Mouse (Mus musculus) heart, adult 2 months (tissue): ENCODE measurements around the gene Nbea.

Source experiments
- CTCF ChIP-seq: fragments of 200-600 bp; IDR thresholded peaks from 2 replicates; pipeline ENCODE4 v1.8.1; 2022; ENCODE audit warnings: antibody characterized with exemption, mild to moderate bottlenecking, moderate library complexity
- POLR2A ChIP-seq: fragments of 200-500 bp; IDR thresholded peaks from 2 replicates; pipeline ENCODE4 v1.6.1; 2011; ENCODE audit warnings: mild to moderate bottlenecking, low read depth, low read length, control low read depth; ENCODE audit not compliant: insufficient read depth

DNA sequence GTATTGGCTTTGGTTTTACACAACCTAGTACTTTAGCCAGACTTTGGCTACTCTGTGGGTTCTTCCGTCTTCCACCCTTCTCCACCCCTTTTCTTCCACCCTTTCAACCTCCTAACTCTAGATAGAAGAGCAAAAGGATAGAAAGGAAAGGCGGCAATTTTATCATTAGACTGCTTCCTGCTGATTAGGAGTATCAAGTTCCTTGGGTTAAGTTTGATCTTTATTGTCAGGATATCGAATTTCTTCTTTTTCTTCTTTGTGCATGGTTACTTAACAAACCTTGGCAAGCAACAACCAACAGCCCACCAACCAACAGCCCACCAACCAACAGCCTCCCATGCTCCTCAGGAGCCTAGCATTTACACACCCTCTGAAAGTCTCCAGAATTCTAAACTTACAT is 165.0 kb downstream of the Nbea start:
- TF ChIP-seq POLR2A (no peak), CTCF (no peak)
